Mouse (Mus musculus) layer of hippocampus, adult 2 months (tissue): ENCODE measurements at regions not wholly inside any gene's neighbourhood (a gene's known extent, or its start where the extent isn't known, plus 50 kb on each side); places are given as distances from the start of the nearest gene placed in this dataset.
A peak's percentile ranks its signal among the peaks of the same experiment; 100 is the strongest.

Experiments used
- DNase-seq, 2 experiments: peaks; one replicate each; pipeline ENCODE4 v3.0.0; 2022; ENCODE audit warnings: low spot score in 2 of 2
- H3K27ac ChIP-seq: fragments of 200-600 bp; 2 replicates; pipeline ENCODE4 v1.8.1; 2022
- H3K4me3 ChIP-seq: fragments of 200-600 bp; 2 replicates; pipeline ENCODE4 v1.8.1; 2022; ENCODE audit warnings: mild to moderate bottlenecking
- CTCF ChIP-seq: fragments of 200-600 bp; conservative IDR thresholded peaks from 2 replicates; pipeline ENCODE4 v1.8.1; 2022; ENCODE audit warnings: antibody characterized with exemption, mild to moderate bottlenecking, moderate library complexity

DNA sequence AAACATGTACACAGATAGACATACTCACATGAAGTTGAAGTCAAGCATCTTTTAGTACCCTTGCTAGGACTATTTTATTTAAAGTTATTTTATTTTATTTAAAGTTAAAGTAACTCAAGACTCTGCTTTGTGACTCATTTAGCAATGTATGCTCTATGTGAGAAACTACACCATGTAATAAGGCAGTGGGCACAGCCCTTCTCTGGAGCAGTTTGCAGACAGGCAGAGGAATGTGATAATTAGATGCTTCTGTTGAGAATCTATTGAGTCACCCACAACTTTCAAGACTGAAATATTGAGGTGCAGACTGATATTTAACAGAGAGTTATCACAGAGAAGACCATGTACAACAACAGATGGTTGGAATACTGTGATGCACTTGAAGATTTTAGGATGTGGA is 825.2 kb upstream of the Cntn5 start:
- Histone ChIP-seq H3K4me3 (no peak overlapping the region), H3K27ac (no peak overlapping the region)
- DNase-seq = peak in 1 of 2 experiments; percentile 9
- no peak for TF ChIP-seq CTCF

DNA sequence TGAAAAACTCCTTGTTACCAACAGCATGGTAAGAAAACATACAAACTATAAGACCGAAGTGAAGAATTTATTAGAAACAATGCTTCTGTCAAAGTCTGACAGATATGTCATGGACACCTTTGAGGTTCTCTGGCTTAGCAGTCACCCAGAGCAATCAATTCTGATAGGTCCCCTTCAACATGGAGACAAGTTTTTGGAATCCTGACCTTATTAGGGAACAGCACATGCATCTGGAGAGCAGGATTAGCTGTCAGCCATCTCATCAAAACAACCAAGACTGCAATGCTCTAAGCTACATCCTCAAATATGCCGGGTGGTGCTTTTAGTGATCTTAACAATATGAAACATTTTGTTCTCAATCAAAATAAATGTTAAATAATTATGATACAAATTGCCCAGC is 817.2 kb upstream of the Cntn5 start:
- Histone ChIP-seq H3K27ac (no peak overlapping the region), H3K4me3 (no peak overlapping the region)
- no peak for TF ChIP-seq CTCF
- no peak for DNase-seq

DNA sequence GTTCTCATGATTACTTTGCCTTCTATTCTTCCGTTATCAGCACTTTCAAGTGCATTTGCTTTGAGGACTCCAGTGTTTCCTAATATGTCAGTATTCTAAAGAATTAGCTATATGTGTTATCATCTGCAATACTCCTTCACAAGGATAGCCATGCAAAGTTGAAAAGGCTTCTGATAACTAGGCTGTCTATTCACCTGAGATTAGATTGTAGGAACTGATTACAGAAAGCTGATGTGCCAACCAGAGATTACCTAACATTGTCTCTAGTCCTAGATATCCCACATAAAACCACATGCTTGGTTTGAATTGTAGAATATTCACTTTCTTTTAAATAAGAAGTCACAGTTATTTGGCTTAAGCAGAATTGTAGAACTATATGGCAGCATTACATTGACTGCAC is 800.1 kb upstream of the Cntn5 start:
- Histone ChIP-seq H3K4me3 (no peak overlapping the region), H3K27ac (no peak overlapping the region)
- no peak for TF ChIP-seq CTCF
- DNase-seq = no peak

DNA sequence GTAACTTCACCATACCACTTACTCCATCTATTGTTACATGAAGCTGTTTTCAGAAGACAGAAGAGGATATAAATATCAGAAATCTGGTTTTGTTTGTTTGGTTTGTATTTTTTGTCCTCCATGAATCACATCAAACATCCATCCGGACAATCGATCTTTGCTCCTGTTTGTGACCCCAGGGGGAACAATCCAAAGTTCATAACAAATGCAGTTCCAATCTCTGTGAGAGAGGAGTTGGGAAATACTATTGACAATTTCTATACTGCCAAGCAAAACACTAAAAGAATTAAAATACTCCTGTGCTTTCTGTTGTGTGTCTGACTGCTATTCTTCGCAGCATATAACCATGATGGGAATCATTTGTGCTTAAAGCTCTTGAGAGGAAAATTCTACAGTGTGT is 798.6 kb upstream of the Cntn5 start:
- TF ChIP-seq CTCF = no peak
- no peak overlapping the region for H3K27ac ChIP-seq
- H3K4me3 ChIP-seq = no peak overlapping the region
- no peak for DNase-seq

DNA sequence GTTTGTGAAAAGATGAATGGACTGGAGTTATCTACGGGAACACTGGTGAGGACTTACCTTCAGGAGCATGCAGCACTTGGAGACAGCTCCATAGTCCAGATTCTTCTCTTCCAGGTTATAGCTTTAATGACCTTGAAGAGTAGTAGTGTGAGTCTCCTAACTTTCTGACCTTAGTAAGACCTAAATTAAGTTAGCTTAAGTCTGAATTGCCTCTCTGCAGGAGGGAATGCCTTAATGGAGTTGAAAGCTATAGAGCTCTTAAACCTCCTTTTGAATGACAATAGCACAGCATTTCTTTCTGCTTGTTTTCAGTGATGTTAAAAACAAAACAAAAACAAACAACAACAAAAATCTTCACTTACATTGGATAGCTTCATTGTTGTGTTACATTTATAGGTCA is 788.9 kb upstream of the Cntn5 start:
- no peak for DNase-seq
- Histone ChIP-seq H3K27ac (no peak overlapping the region), H3K4me3 (no peak overlapping the region)
- TF ChIP-seq CTCF = no peak

DNA sequence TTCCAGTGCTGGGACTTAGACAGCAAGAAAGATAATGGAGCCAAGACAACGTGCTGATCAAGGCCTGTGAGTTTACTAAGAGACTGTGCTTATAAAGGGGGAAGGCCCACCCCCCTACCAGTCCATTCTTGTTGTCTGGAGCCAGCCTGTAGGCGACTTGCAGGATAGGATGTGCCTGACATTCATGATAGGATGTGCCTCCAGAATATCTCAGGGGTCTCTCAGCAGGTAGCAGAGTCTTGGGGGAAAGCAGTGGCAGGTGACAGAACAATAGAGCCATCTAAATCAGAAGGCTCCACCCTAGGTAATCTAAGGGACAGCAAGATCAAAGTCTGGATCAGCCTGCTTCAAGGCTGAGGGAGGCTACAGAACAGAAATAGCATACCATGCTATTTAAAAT is 782.5 kb upstream of the Cntn5 start:
- TF ChIP-seq CTCF = no peak
- no peak for DNase-seq
- H3K4me3 ChIP-seq = no peak overlapping the region
- no peak overlapping the region for H3K27ac ChIP-seq

DNA sequence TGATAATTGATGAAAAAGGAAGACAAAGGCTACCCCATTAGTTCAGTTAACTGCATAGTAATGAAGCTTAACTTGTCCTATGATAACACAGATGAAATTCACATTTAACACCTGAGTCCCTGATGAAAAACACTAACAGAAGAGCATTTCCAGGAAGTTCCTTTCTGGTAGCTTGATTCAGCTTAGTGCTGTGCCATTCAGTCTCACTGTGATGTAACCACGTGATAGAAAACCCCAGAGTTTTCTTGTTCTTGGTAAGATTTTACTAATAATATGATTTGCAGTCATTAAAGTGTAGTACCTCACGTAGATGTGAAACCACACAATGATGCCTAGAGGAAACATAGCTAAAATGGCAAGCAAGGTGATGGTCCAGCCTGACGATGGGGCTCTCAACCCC is 767.4 kb upstream of the Cntn5 start:
- TF ChIP-seq CTCF = no peak
- Histone ChIP-seq H3K27ac (no peak overlapping the region), H3K4me3 (no peak overlapping the region)
- no peak for DNase-seq

DNA sequence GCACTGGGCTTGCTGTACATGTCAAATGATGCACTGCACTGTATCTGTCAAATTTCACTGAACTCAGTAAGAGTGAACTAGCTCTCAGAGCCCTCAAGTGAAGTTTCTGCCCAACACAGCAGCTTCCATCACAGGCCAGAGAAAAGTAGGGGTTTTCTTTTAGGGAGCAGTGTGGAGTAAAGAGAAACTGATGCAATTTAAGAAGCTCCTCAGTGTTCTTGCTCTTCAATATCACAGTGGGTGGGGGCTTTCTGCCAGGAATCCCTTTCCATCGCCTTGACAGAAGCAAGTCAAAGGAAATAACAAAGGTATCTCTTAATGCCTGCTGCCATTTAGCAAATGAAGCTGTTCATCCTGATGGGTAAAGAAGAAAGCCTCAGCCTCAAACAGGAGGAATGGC is 766.7 kb upstream of the Cntn5 start:
- no peak overlapping the region for H3K27ac ChIP-seq
- H3K4me3 ChIP-seq = no peak overlapping the region
- no peak for TF ChIP-seq CTCF
- DNase-seq = no peak

DNA sequence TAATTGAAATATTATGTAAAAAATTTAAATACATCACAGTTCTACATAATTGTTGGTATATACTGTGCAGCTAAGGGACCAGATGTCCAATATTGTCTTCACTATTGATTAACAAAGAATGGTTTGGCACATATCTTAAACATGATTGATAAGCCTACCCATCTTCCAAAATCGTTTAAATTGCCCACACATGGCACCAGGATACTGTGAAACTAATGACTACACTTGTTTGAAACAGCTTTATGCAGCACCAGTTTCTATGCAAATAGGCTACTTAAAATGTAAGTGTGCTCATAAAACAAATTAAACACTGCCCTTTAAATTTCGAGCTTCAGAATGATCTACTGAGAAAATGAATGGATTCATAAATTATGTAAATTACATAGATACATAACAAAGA is 724.9 kb upstream of the Cntn5 start:
- no peak overlapping the region for H3K27ac ChIP-seq
- no peak for DNase-seq
- TF ChIP-seq CTCF = no peak
- H3K4me3 ChIP-seq = no peak overlapping the region

DNA sequence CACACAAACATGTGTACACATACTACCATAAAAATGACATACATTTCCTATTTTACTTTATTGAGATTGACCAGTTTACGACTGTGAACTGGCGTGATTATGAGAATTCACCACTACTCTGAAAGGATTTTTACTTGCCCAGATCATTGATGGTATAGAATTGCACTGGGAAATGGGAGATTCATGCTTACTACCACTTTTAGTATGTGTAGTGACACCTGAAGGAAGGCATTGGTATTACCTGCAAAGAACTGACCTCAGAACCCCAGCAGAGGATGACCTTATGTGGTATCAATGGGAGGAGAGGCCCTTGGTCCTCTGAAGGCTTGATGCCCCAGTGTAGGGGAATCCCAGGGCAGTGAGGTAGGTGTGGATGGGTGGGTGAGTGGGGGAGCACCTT is 699.8 kb upstream of the Cntn5 start:
- Histone ChIP-seq H3K27ac (no peak overlapping the region), H3K4me3 (no peak overlapping the region)
- TF ChIP-seq CTCF = 0 out of 2 replicates have a peak, but pooled peaks have one; percentile 3
- no peak for DNase-seq

DNA sequence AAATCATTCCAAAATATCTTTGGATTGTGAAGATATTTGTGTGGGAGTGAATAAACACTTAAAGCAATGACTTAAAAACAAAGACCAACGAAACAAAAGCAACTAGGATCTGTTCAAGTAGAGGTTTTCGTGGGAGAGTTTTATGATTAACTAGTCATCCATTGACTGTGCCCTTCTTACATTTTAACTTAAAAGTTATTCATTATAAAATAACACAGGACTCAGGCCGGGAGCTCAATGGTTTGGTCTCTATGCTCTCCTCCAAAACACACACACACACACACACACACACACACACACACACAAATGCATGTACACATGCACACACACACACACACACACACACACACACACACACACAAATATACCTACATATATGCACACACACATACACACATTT is 699.3 kb upstream of the Cntn5 start:
- no peak for DNase-seq

DNA sequence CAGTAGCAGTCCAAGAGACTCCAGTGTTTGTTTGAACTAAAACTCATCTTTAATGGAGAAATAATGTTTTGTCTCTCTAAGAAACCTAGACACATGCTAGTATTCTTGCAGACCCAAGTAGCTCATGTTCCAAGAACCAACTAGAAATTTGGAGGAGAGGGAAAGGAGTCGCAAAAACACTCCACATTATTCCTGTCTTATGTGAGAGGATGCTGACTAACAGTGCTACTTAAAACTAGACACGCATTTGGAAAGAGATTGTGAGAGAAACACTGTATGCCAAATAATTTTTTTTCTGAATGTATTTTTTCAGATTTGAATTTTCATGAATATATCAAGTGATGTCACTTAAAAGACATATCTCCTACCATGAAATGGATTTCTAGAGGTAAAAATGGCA is 698.3 kb upstream of the Cntn5 start:
- Histone ChIP-seq H3K4me3 (no peak overlapping the region), H3K27ac (no peak overlapping the region)
- DNase-seq = no peak
- TF ChIP-seq CTCF = no peak

More for the DNA sequence above, 699.3 kb upstream of the Cntn5 start:
- Histone ChIP-seq H3K4me3 (no peak overlapping the region), H3K27ac (no peak overlapping the region)
- TF ChIP-seq CTCF = no peak

DNA sequence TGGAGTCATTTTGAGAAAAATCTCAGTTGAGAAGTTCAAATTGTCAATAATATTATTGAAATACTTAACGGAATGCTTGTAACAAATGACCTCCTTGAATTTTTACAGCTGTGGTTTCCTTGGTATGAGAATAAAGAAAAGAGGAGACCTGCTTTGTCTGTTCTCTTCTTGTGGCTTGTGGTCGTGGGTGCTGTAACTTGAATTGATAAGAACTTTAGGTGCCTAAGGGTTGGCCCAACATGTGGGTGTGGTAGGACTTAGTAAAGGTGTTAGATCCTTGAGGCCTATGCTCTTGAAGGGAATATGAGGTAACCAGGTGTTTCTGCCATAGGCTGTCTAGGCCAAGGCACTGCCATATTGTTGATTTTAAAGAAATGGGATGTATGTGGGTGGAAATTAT is 674.4 kb upstream of the Cntn5 start:
- TF ChIP-seq CTCF = no peak
- H3K27ac ChIP-seq = no peak overlapping the region
- no peak overlapping the region for H3K4me3 ChIP-seq
- no peak for DNase-seq

DNA sequence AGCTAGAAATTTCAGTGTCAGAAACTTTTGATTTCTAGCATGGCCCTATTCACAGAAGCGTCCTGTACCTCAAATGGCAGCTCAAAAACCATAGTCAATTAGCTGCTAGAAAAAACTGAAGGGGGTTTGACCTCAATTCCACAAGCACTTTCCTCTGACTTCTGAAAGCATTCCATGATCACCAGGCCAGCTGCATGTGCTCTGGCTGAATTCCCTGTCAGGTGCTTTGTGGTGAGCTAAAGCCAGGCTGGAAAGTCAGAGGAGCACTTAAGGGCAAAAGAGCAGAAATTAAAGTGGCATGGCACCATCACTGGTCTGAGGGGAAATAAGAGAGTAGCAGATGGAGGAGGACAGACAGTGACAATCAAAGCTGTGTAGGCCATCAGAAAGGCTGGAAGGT is 658.3 kb upstream of the Cntn5 start:
- no peak overlapping the region for H3K27ac ChIP-seq
- no peak for DNase-seq
- H3K4me3 ChIP-seq = no peak overlapping the region
- TF ChIP-seq CTCF = no peak

DNA sequence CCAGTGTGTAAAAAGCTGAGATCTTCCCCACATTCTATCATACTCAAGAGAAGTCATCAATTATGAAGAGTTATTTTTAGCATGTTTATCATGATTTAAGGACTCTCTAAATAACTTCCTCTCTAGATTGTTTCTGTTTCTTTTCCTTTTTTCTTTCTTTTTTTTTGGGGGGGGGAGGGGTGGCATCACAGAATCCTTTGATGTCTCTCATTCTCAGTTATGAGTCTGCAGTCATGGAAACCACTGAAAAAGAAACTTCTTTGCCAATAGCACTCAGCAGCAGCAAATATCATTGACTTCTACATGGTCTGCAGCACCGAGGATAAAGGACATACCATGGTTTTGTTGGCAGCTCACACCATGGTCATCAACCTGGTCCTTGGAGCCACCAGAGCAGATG is 654.8 kb upstream of the Cntn5 start:
- no peak for DNase-seq
- Histone ChIP-seq H3K27ac (no peak overlapping the region), H3K4me3 (no peak overlapping the region)
- no peak for TF ChIP-seq CTCF
